Mouse (Mus musculus) R1 (cell line): ENCODE measurements around the gene Atp8a2.

Source experiments
- DNase-seq: peaks from one replicate; pipeline ENCODE4 v3.0.0-alpha.2; 2018; ENCODE audit warnings: low read depth, low spot score

The Atp8a2 gene

GRCm38 (mm10) chr14:59607021-59607420, 590.0 kb downstream of the Atp8a2 start:
- DNase-seq, result no peak

GRCm38 (mm10) chr14:59605671-59606353, 591.2 kb downstream of the Atp8a2 start:
- DNase-seq, result peak; percentile 57

- DNase-seq, result peak; percentile 57
These were observed 592.9 kb downstream of the Atp8a2 start for GRCm38 (mm10) chr14:59604002-59604645.

GRCm38 (mm10) chr14:59598260-59598627, 598.7 kb downstream of the Atp8a2 start:
- no peak for DNase-seq

GRCm38 (mm10) chr14:59597398-59598259, 599.4 kb downstream of the Atp8a2 start, which contains the start of gene Cdadc1:
TSS of gene Cdadc1 (minus strand) at chr14:59597959.
- peak; percentile 90 for DNase-seq

GRCm38 (mm10) chr14:59594988-59595387, 602.0 kb downstream of the Atp8a2 start:
- DNase-seq, result no peak

GRCm38 (mm10) chr14:59592593-59592992, 604.4 kb downstream of the Atp8a2 start:
- DNase-seq, result no peak

GRCm38 (mm10) chr14:59591901-59592300, 605.1 kb downstream of the Atp8a2 start:
- DNase-seq, result peak; percentile 66

GRCm38 (mm10) chr14:59590614-59591013, 606.4 kb downstream of the Atp8a2 start:
- DNase-seq, result peak; percentile 39
